Mouse (Mus musculus) retina, postnatal 7 days (tissue): ENCODE results near the gene Rab34.

Experiments used
- DNase-seq: peaks from one replicate; pipeline ENCODE4 v3.0.0-alpha.2; 2012; ENCODE audit warnings: low read depth, low spot score

Rab34 gene

DNA sequence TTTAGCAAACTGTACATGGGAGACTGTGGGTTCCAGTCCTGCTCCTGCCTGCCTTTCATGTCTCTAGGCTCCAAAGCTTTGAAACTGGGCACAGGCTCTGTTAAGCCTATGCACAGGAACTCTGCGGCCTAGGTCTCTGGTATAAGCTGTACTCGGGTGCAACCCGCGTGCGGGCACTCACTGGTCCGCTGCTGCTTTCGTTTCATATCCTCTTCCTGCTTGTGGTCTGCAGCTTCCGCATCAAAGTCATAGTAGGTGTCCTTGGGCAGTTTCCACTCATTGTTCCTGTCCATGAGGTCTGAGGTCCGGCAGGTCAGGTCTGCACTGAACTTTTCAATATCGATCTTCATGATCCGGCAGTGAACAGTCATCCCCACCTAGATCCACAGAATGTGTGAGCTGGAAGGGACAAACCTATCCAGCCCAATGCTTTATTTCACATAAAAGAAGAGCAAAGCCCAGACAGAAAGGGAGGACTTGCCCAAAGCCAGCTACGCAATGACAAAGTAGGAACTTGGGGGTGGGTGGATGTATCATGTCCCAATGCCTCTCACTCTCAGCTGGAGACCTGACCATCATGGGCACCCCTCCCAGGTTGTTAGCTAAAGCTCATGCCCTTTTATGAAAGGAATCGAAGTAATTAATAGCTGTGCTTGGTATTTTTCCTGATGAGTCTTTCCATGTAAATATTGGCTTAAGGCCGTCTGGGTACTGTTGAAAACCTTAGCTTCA is 25.0 kb downstream of the Rab34 start:
- no peak for DNase-seq

DNA sequence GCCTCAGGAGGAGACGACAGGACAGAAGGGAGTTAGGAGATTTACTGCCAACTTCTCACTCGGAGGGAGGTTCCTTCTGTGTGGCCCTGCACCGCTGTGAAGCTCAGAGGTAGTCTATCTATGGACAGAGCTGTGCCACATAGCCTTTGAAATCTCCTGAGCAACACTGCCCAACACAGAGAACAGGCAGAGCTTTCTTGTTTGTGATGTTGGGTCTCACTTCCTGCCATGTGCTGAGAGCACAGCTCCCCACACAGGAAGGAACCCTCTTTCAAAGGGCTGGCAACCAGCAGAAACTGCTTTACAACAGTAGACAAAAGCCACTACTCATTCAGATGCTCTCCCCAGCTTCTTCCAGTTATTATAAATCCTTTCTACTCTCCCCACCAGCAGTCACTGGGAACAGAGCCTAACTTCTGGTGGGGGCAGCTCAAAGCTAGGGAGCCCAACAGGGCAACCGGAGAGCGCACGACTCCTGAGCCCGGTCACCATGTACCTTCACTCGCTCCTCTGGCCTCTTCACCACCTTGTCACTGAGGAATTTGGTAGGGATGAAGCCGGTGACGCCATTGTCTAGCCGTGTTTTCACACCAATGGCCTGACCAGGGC is 27.6 kb downstream of the Rab34 start:
- DNase-seq: no peak

GRCm38 (mm10) chr11:78223586-78223985 is 35.4 kb downstream of the Rab34 start:
- no peak for DNase-seq

- DNase-seq: no peak
Measured at GRCm38 (mm10) chr11:78231518-78231917, 43.3 kb downstream of the Rab34 start.

DNA sequence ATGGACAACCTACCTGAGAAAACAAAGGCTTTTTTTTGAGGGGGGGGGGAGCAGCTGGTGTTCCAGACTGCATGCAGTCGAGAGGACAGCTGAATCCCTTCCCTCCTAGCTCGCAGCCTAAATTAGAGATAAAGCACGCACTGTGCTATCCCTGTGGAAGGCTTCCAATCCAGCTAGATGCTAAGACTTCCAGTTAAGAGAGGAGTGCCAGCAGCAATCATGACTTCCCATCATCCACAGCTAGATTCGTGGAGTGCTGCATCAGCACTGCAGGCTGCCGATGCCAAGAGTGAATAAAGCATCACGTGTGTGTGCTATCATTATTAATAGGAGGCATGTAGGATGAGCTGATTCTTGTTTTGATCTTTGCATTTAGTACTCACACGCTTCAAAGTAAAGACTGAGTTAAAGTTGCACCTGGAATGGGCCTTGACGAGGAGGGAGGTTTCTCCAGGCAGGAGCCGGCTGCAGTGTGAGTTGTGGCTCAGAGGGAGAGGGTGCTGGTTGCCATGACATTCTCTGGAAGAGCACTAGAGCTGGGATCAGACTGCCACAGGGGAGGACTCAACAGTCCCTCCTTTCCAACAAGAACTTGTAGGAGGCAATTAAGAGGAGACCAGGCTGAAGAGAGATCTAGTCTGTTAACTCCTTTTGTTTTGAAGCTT is 52.1 kb downstream of the Rab34 start:
- no peak for DNase-seq
